Mouse (Mus musculus) myocyte (in vitro differentiated cells): ENCODE measurements at regions not wholly inside any gene's neighbourhood (a gene's known extent, or its start where the extent isn't known, plus 50 kb on each side); places are given as distances from the start of the nearest gene placed in this dataset.

Experiments
- CEBPB ChIP-seq: IDR thresholded peaks from 2 replicates; pipeline ENCODE4 v1.6.1; 2011; ENCODE audit warnings: mild to moderate bottlenecking, moderate library complexity; ENCODE audit not compliant: poor library complexity, insufficient read depth, severe bottlenecking
- E2F4 ChIP-seq: IDR thresholded peaks from one replicate; pipeline ENCODE4 v1.6.1; 2011; ENCODE audit warnings: mild to moderate bottlenecking, control low read depth, moderate library complexity; ENCODE audit not compliant: insufficient read depth
- MAX ChIP-seq: IDR thresholded peaks from one replicate; pipeline ENCODE4 v1.6.1; 2011; ENCODE audit warnings: low read depth, mild to moderate bottlenecking, control low read depth
- MYOD1 ChIP-seq, 3 experiments: IDR thresholded peaks; one replicate each; pipeline ENCODE4 v1.6.1; 2011; ENCODE audit warnings: control low read depth in 2 of 3, low read depth in 2 of 3, mild to moderate bottlenecking in 2 of 3, moderate library complexity in 1 of 3; ENCODE audit not compliant: insufficient read length in 2 of 3, control insufficient read depth in 1 of 3
- MYOG ChIP-seq, 3 experiments: IDR thresholded peaks; one replicate each; pipeline ENCODE4 v1.6.1; 2011; ENCODE audit warnings: control low read depth in 2 of 3, low read depth in 2 of 3, mild to moderate bottlenecking in 2 of 3; ENCODE audit not compliant: insufficient read length in 2 of 3, control insufficient read depth in 1 of 3, insufficient read depth in 1 of 3
- POLR2A ChIP-seq: IDR thresholded peaks from one replicate; pipeline ENCODE4 v1.6.1; 2011; ENCODE audit warnings: low read depth, mild to moderate bottlenecking, control low read depth, moderate library complexity; ENCODE audit not compliant: insufficient read length
- POLR2AphosphoS2 ChIP-seq: IDR thresholded peaks from one replicate; pipeline ENCODE4 v1.6.1; 2011; ENCODE audit warnings: low read depth, control low read depth; ENCODE audit not compliant: insufficient read length
- REST ChIP-seq: IDR thresholded peaks from one replicate; pipeline ENCODE4 v1.6.1; 2011; ENCODE audit warnings: mild to moderate bottlenecking, control low read depth, moderate library complexity; ENCODE audit not compliant: insufficient read depth, insufficient read length
- SRF ChIP-seq: IDR thresholded peaks from one replicate; pipeline ENCODE4 v1.6.1; 2011; ENCODE audit warnings: low read depth; ENCODE audit not compliant: control insufficient read depth, insufficient read length
- TCF12 ChIP-seq: IDR thresholded peaks from one replicate; pipeline ENCODE4 v1.6.1; 2011; ENCODE audit warnings: mild to moderate bottlenecking, control low read depth; ENCODE audit not compliant: poor library complexity, insufficient read depth, severe bottlenecking
- TCF3 ChIP-seq: IDR thresholded peaks from one replicate; pipeline ENCODE4 v1.6.1; 2011; ENCODE audit warnings: low read depth, control low read depth; ENCODE audit not compliant: insufficient read length
- USF1 ChIP-seq: IDR thresholded peaks from one replicate; pipeline ENCODE4 v1.6.1; 2011; ENCODE audit warnings: low read depth, mild to moderate bottlenecking, control low read depth, moderate library complexity

GRCm38 (mm10) chr9:41286145-41286468, 124.6 kb upstream of the Ubash3b start:
- no peak for TF ChIP-seq POLR2AphosphoS2
- TF ChIP-seq POLR2A, result no peak
- TF ChIP-seq MYOD1 (IDR thresholded peaks at IDR 0.05; ENCODE audit: control insufficient read depth in 1 of 3, insufficient read length in 2 of 3, low read depth in 2 of 3), result no peak
- no peak for TF ChIP-seq TCF12
- no peak for TF ChIP-seq E2F4
- TF ChIP-seq MAX, result no peak
- TF ChIP-seq USF1, result no peak
- TF ChIP-seq CEBPB, result no peak
- TF ChIP-seq TCF3, result no peak
- TF ChIP-seq REST, result no peak
- no peak for TF ChIP-seq MYOG (IDR thresholded peaks at IDR 0.05; ENCODE audit: control insufficient read depth in 1 of 3, insufficient read depth in 1 of 3, insufficient read length in 2 of 3, low read depth in 2 of 3)
- TF ChIP-seq SRF, result no peak
